9 mouse cellular contexts compared by ENCODE assay signal in the genomic region with DNA sequence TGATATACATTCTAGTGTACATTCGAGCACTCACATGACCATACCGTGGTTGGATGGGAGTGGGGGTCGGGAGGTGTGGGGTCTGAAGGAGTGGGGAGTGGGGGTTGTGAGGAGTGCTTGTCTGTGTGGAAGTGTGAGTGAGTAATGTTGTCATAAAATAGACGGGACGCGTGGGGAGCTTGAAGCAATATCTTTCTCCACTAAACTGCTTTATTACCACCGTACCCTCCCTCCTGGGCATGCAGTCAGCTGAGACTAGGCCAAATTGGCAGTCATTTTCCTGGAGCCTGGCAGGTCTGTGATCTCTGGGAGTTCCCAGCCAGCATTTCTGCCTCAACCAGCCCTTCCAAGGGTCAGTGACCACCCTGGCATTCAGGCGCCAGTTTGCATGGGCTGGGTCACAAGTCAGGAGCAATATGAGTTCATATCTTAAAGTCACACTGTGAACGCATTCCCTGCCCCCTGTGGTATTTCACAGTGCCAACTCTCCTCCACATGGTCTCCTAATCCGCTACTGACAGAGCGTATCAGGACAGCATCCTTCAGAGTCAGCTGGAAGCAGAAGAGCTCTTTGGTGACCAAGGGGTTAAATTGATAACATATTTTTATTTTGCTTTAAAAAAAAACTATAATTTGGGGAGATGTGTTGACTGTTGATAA.
DNase-seq lines count a peak whose midpoint lies in the region; ATAC-seq lines count a peak whose summit lies in the region.
"Had no signal": no experiment of that assay in that cellular context is flagged by ENCODE, and none has a peak within 500 bp of the region (broad histone marks: within the 10 kb centered on the region; RNA-seq: fewer than 3 reads in every experiment).

No protein-coding gene starts in this region.

- no peak overlapping the region for H3K4me3 ChIP-seq in hindbrain, embryonic 16.5 days (ENCODE audit: low read length)
- H3K4me3 ChIP-seq in midbrain, embryonic 15.5 days = no peak overlapping the region

- H3K9me3 ChIP-seq in hindbrain, embryonic 16.5 days (ENCODE audit: control insufficient read depth, low read length) = no peaks in the 10 kb centered on the region
- no peaks in the 10 kb centered on the region for H3K9me3 ChIP-seq in midbrain, embryonic 15.5 days

- 59% methylated on average over 11 of the region's 11 CpGs for WGBS in hindbrain, embryonic 16.5 days
- 69% methylated on average over 11 of the region's 11 CpGs for WGBS in midbrain, embryonic 15.5 days

- no peaks in the 10 kb centered on the region for H3K27me3 ChIP-seq in hindbrain, embryonic 16.5 days (replicated peaks; ENCODE audit: control insufficient read depth, insufficient read depth, low read length)
- H3K27me3 ChIP-seq in midbrain, embryonic 15.5 days (replicated peaks) = 0 out of 2 replicates have a peak, but pooled peaks cover 3% of the 10 kb centered on the region

- H3K27ac ChIP-seq in hindbrain, embryonic 16.5 days (ENCODE audit: low read depth, low read length) = no peak overlapping the region
- no peak overlapping the region for H3K27ac ChIP-seq in midbrain, embryonic 15.5 days

- ATAC-seq in hindbrain, embryonic 16.5 days = peak; percentile 80
- ATAC-seq in midbrain, embryonic 15.5 days (replicated peaks) = 0 out of 2 replicates have a peak, but pooled peaks have one; percentile 15

- peaks cover 15% of the 10 kb centered on the region for H3K4me1 ChIP-seq in hindbrain, embryonic 16.5 days (ENCODE audit: control insufficient read depth, insufficient read depth, low read depth, low read length)
- H3K4me1 ChIP-seq in midbrain, embryonic 15.5 days = peaks cover 21% of the 10 kb centered on the region

- no peaks in the 10 kb centered on the region for H3K36me3 ChIP-seq in hindbrain, embryonic 16.5 days (ENCODE audit: control insufficient read depth, insufficient read depth, low read length)
- no peaks in the 10 kb centered on the region for H3K36me3 ChIP-seq in midbrain, embryonic 15.5 days (replicated peaks)

- DNase-seq in cerebellum, postnatal 4 days (ENCODE audit: low spot score in 2 of 2) = peak; percentile 27 to 61
- no peak for DNase-seq in cerebellum, postnatal 36 days
- peak; percentile 6 for DNase-seq in lung, postnatal 10 days
- DNase-seq in lung, adult 18-20 months = no peak
- DNase-seq in right cerebral cortex, postnatal 25 days = no peak
- DNase-seq in cerebellum, adult 9-10 months = no peak

- H3K4me2 ChIP-seq in hindbrain, embryonic 16.5 days (ENCODE audit: low read length) = no peak overlapping the region
- no peak overlapping the region for H3K4me2 ChIP-seq in midbrain, embryonic 15.5 days
- H3K4me2 ChIP-seq: liver, embryonic 11.5 days had no signal

- H3K9ac ChIP-seq in hindbrain, embryonic 16.5 days (ENCODE audit: low read depth, low read length) = no peak overlapping the region
- no peak overlapping the region for H3K9ac ChIP-seq in midbrain, embryonic 15.5 days

Comparison
In these comparisons a context has a peak if more than half of its experiments do, and no peak if none do; other contexts are left out.
1. DNase-seq: peak in cerebellum, postnatal 4 days (2 of 2) and lung, postnatal 10 days (single experiment); none in cerebellum, postnatal 36 days (0 of 2), lung, adult 18-20 months (0 of 2), right cerebral cortex, postnatal 25 days (single experiment) and cerebellum, adult 9-10 months (single experiment).